ENCODE assay signal across 8 mouse cellular contexts in genomic region chr8:47446312-47447046, GRCm38 (mm10). TPM values are rescaled to one million over a fixed set of nuclear protein-coding genes. Genes with fewer than 3 reads are reported as not detected.
DNase-seq lines count a peak whose midpoint lies in the region; ATAC-seq and TF ChIP-seq lines count a peak whose summit lies in the region.

TSS of gene Stox2 (minus strand) at chr8:47446362.

- H3K27me3 ChIP-seq in embryonic facial prominence, embryonic 15.5 days, result no peaks in the 10 kb centered on the region
- H3K27me3 ChIP-seq in neural tube, embryonic 12.5 days (replicated peaks), result no peaks in the 10 kb centered on the region
- H3K27me3 ChIP-seq in lung, postnatal 0 days (replicated peaks; ENCODE audit: insufficient read depth, low read length), result no peaks in the 10 kb centered on the region

- TF ChIP-seq EP300 in lung, postnatal 0 days (IDR thresholded peaks at IDR 0.05), result no peak

- no peak for TF ChIP-seq CTCF in lung, postnatal 0 days (IDR thresholded peaks at IDR 0.05)

- DNase-seq in kidney, postnatal 10 days, result peak; percentile 16
- DNase-seq in kidney, adult 11 months, result no peak
- DNase-seq in layer of hippocampus, postnatal 10 days (ENCODE audit: low spot score in 2 of 2), result no peak
- DNase-seq in cerebellum, postnatal 4 days (ENCODE audit: low spot score in 2 of 2), result no peak
- no peak for DNase-seq in right cerebral cortex, postnatal 4 days
- no peak for DNase-seq in lung, postnatal 0 days (ENCODE audit: low spot score)

- no peaks in the 10 kb centered on the region for H3K36me3 ChIP-seq in embryonic facial prominence, embryonic 15.5 days
- H3K36me3 ChIP-seq in neural tube, embryonic 12.5 days, result no peaks in the 10 kb centered on the region
- no peaks in the 10 kb centered on the region for H3K36me3 ChIP-seq in lung, postnatal 0 days (ENCODE audit: insufficient read depth, low read length)

- no peak within 1 kb of the TSS for H3K4me3 ChIP-seq in embryonic facial prominence, embryonic 15.5 days (replicated peaks)
- no peak within 1 kb of the TSS for H3K4me3 ChIP-seq in neural tube, embryonic 12.5 days
- no peak within 1 kb of the TSS for H3K4me3 ChIP-seq in lung, postnatal 0 days (ENCODE audit: low read depth, low read length)

- WGBS in embryonic facial prominence, embryonic 15.5 days, result 71% methylated on average over 19 of the region's 19 CpGs
- 83% methylated on average over 19 of the region's 19 CpGs for WGBS in neural tube, embryonic 12.5 days
- 66% methylated on average over 19 of the region's 19 CpGs for WGBS in lung, postnatal 0 days

- no peak within 1 kb of the TSS for H3K9ac ChIP-seq in embryonic facial prominence, embryonic 15.5 days
- no peak within 1 kb of the TSS for H3K9ac ChIP-seq in neural tube, embryonic 12.5 days
- no peak within 1 kb of the TSS for H3K9ac ChIP-seq in lung, postnatal 0 days (replicated peaks; ENCODE audit: low read depth)

- no peak within 1 kb of the TSS for H3K27ac ChIP-seq in embryonic facial prominence, embryonic 15.5 days (replicated peaks)
- H3K27ac ChIP-seq in neural tube, embryonic 12.5 days, result no peak within 1 kb of the TSS
- H3K27ac ChIP-seq in lung, postnatal 0 days (ENCODE audit: low read length), result no peak within 1 kb of the TSS

- H3K4me2 ChIP-seq in embryonic facial prominence, embryonic 15.5 days (replicated peaks), result 0 out of 2 replicates have a peak within 1 kb of the TSS, but pooled peaks have one; percentile 6
- H3K4me2 ChIP-seq in neural tube, embryonic 12.5 days (replicated peaks), result no peak within 1 kb of the TSS
- no peak within 1 kb of the TSS for H3K4me2 ChIP-seq in lung, postnatal 0 days (replicated peaks; ENCODE audit: low read depth, low read length)

- no peaks in the 10 kb centered on the region for H3K4me1 ChIP-seq in embryonic facial prominence, embryonic 15.5 days
- H3K4me1 ChIP-seq in neural tube, embryonic 12.5 days, result no peaks in the 10 kb centered on the region
- no peaks in the 10 kb centered on the region for H3K4me1 ChIP-seq in lung, postnatal 0 days (ENCODE audit: insufficient read depth, low read depth, low read length)

- ATAC-seq in embryonic facial prominence, embryonic 15.5 days (ENCODE audit: insufficient number of reproducible peaks, low FRiP score, low TSS enrichment, low read depth), result no peak
- ATAC-seq in neural tube, embryonic 12.5 days (ENCODE audit: low FRiP score, low read depth), result no peak
- no peak for ATAC-seq in lung, postnatal 0 days

- H3K9me3 ChIP-seq in embryonic facial prominence, embryonic 15.5 days (replicated peaks), result no peaks in the 10 kb centered on the region; the same call in 1 of the 2 replicates
- no peaks in the 10 kb centered on the region for H3K9me3 ChIP-seq in neural tube, embryonic 12.5 days
- no peaks in the 10 kb centered on the region for H3K9me3 ChIP-seq in lung, postnatal 0 days (ENCODE audit: low read length)

RNA-seq across cellular contexts. Expression of gene Stox2, which starts in this region (rescaled TPM):
- 18.9 and 20.4 TPM in 2 replicates for polyA plus RNA-seq in embryonic facial prominence, embryonic 15.5 days (2015; fragmentation: Nextera tagmentation; extraction: Ambion mirVana)
- total RNA-seq in layer of hippocampus, postnatal 10 days (2021), result 10 to 100 TPM; 88.8 to 94.2 TPM
- 35.7 and 44.0 TPM in 2 replicates for polyA plus RNA-seq in neural tube, embryonic 12.5 days (2016; fragmentation: Nextera tagmentation; extraction: Ambion mirVana)
- 5.8 and 7.4 TPM in 2 replicates for polyA plus RNA-seq in lung, postnatal 0 days (2015; fragmentation: Nextera tagmentation; extraction: Ambion mirVana)
